Mouse (Mus musculus): ENCODE data around the gene Cpz. TPM values are rescaled to one million over a fixed set of nuclear protein-coding genes. Genes with fewer than 3 reads are reported as not detected.

The Cpz gene
- not detected for total RNA-seq (2023)

GRCm38 (mm10) chr5:35525469-35526123 is at the start of gene Cpz:
Cpz (minus strand) TSS chr5:35525698.

GRCm38 (mm10) chr5:35574653-35575599 is 49.4 kb upstream of the Cpz start, which contains the start of gene Trmt44:
Trmt44 (minus strand) TSS chr5:35575070.

Other genes with a start within 250 kb of the Cpz start
- not detected for gene Adra2c, start 247.4 kb downstream of the Cpz start, total RNA-seq (2023)
- not detected for gene Hmx1, start 136.6 kb downstream of the Cpz start, total RNA-seq (2023)
- 10 to 100 TPM; 12.2 to 15.6 TPM for gene Trmt44, start 49.4 kb upstream of the Cpz start, total RNA-seq (2023)
- 100 to 1,000 TPM; 154 to 163 TPM for gene Acox3, start 57.3 kb upstream of the Cpz start, total RNA-seq (2023)
- gene Htra3, start 154.1 kb upstream of the Cpz start, total RNA-seq (2023) = not detected
- gene Sh3tc1, start 214.3 kb upstream of the Cpz start, total RNA-seq (2023) = 10 to 100 TPM; 26.3 to 26.5 TPM
- gene Ablim2, start 232.2 kb upstream of the Cpz start, total RNA-seq (2023) = under 1 TPM; 0.20 to 0.21 TPM